In genomic region chr19:53282571-53282970, GRCm38 (mm10) we compare ENCODE assay signal across 20 mouse cellular contexts. TPM values are rescaled to one million over a fixed set of nuclear protein-coding genes. Genes with fewer than 3 reads are reported as not detected.
DNase-seq lines count a peak whose midpoint lies in the region.
"Had no signal": no experiment of that assay in that cellular context is flagged by ENCODE, and none has a peak within 500 bp of the region (broad histone marks: within the 10 kb centered on the region; RNA-seq: fewer than 3 reads in every experiment).

No protein-coding gene starts in this region.

- intact Hi-C loops in gastrocnemius, postnatal 36 days (cut with DNase I): no loop called here

- DNase-seq in embryo, embryonic 10.5 days (ENCODE audit: low spot score): peak; percentile 37
- no peak for DNase-seq in embryo, embryonic 9.5 days (ENCODE audit: extremely low spot score)
- DNase-seq in layer of hippocampus, adult 11-12 months (ENCODE audit: low spot score): peak; percentile 32
- no peak for DNase-seq in layer of hippocampus, postnatal 25 days (ENCODE audit: extremely low spot score in 1 of 2, low spot score in 1 of 2)
- peak; percentile 61 for DNase-seq in Muller cell, postnatal 12 days (ENCODE audit: inconsistent ontology term)
- peak; percentile 22 for DNase-seq in mesoderm, embryonic 11.5 days (ENCODE audit: low read depth, low spot score)
- DNase-seq in gastrocnemius, postnatal 36 days: no peak
- no peak for DNase-seq in yolk sac, embryonic 10.5 days (ENCODE audit: low spot score)
- DNase-seq: adrenal gland, postnatal 14 days; cerebellum, adult 11-12 months; gastrocnemius, postnatal 14 days; heart, adult 2 months; heart, postnatal 36 days; kidney, adult 9 months; kidney, postnatal 25 days; lung, adult 2 months; lung, postnatal 36 days; right cerebral cortex, postnatal 14 days; spleen, adult 18-20 months; thymus, postnatal 4 days had no signal

RNA-seq across cellular contexts. Expression of gene Mxi1, which starts 27.7 kb away (rescaled TPM):
- total RNA-seq in layer of hippocampus, postnatal 25 days (2021): 10 to 100 TPM; 57.7 to 68.2 TPM
- total RNA-seq in gastrocnemius, postnatal 36 days (2021): 10 to 100 TPM; 35.9 to 47.1 TPM

Comparison
In these comparisons a context has a peak if more than half of its experiments do, and no peak if none do; other contexts are left out.
1. DNase-seq: peak in embryo, embryonic 10.5 days (single experiment), layer of hippocampus, adult 11-12 months (single experiment), Muller cell, postnatal 12 days (single experiment) and mesoderm, embryonic 11.5 days (single experiment); none in embryo, embryonic 9.5 days (single experiment), layer of hippocampus, postnatal 25 days (0 of 2), gastrocnemius, postnatal 36 days (0 of 2) and yolk sac, embryonic 10.5 days (single experiment).